23 mouse cellular contexts compared by ENCODE assay signal in genomic region chr3:154615304-154615703, GRCm38 (mm10). TPM values are rescaled to one million over a fixed set of nuclear protein-coding genes. Genes with fewer than 3 reads are reported as not detected.
"Had no signal": no experiment of that assay in that cellular context is flagged by ENCODE, and none has a peak within 500 bp of the region (broad histone marks: within the 10 kb centered on the region; RNA-seq: fewer than 3 reads in every experiment).

No protein-coding gene starts in this region.

- H3K27ac ChIP-seq: liver, embryonic 12.5 days; liver, embryonic 14.5 days; lung, embryonic 15.5 days; macrophage; neural tube, embryonic 13.5 days; neural tube, embryonic 15.5 days; stomach, embryonic 15.5 days; stomach, postnatal 0 days had no signal

- ATAC-seq: lung, postnatal 0 days had no signal

- H3K9ac ChIP-seq: liver, embryonic 12.5 days; liver, embryonic 14.5 days; lung, embryonic 15.5 days; neural tube, embryonic 13.5 days; neural tube, embryonic 15.5 days; stomach, embryonic 15.5 days had no signal

- H3K36me3 ChIP-seq: lung, embryonic 15.5 days; neural tube, embryonic 13.5 days; neural tube, embryonic 15.5 days; stomach, embryonic 15.5 days had no signal

- DNase-seq: lung, adult 2 months; lung, postnatal 14 days; lung, postnatal 36 days; retina, postnatal 1 day; right cerebral cortex, adult 18-20 months; right cerebral cortex, postnatal 14 days; thymus, adult 2 months; thymus, postnatal 25 days; thymus, postnatal 4 days had no signal

- H3K9me3 ChIP-seq: liver, embryonic 12.5 days; lung, embryonic 15.5 days; megakaryocyte, embryonic 14.5 days; neural tube, embryonic 13.5 days; neural tube, embryonic 15.5 days; stomach, embryonic 15.5 days had no signal

- H3K4me2 ChIP-seq: liver, embryonic 12.5 days; lung, embryonic 15.5 days; neural tube, embryonic 13.5 days; neural tube, embryonic 15.5 days; stomach, embryonic 15.5 days had no signal

- H3K27me3 ChIP-seq: liver, embryonic 12.5 days; lung, embryonic 15.5 days; megakaryocyte, embryonic 14.5 days; neural tube, embryonic 13.5 days; neural tube, embryonic 15.5 days; stomach, embryonic 15.5 days had no signal

- H3K4me3 ChIP-seq: liver, embryonic 12.5 days; lung, embryonic 15.5 days; megakaryocyte, embryonic 14.5 days; myocyte; neural tube, embryonic 13.5 days; neural tube, embryonic 15.5 days; stomach, embryonic 15.5 days had no signal

- H3K4me1 ChIP-seq: liver, embryonic 12.5 days; lung, embryonic 15.5 days; megakaryocyte, embryonic 14.5 days; neural tube, embryonic 13.5 days; neural tube, embryonic 15.5 days; stomach, embryonic 15.5 days had no signal

RNA-seq across cellular contexts. Expression of gene Erich3, which starts 48.4 kb away (rescaled TPM):
- total RNA-seq: megakaryocyte progenitor cell, adult 5-6 weeks had no signal
- polyA plus RNA-seq: liver, adult 2 months; liver, embryonic 12.5 days; liver, embryonic 16.5 days; macrophage; myocyte had no signal
